Mouse (Mus musculus): Measurements from ENCODE around the gene Prnp.

GRCm38 (mm10) chr2:131939404-131940111 lies 29.8 kb downstream of the Prnp start:
- TF ChIP-seq TAL1 (IDR thresholded peaks at IDR 0.05; ENCODE audit: low read length) (no peak), GATA1 (IDR thresholded peaks at IDR 0.05; ENCODE audit: low read length) (no peak)

Measured in erythroblast, embryonic 14.5 days (primary cell).